Mouse (Mus musculus): Measurements from ENCODE around the gene Pycr2. TPM values are rescaled to one million over a fixed set of nuclear protein-coding genes. Genes with fewer than 3 reads are reported as not detected.

Pycr2 gene
- 64.2 and 81.2 TPM in 2 replicates for total RNA-seq (2014; rRNA removed)
- polyA plus RNA-seq (2015; fragmentation: Nextera tagmentation; extraction: Ambion mirVana): 68.4 and 70.5 TPM in 2 replicates

- Histone ChIP-seq H3K9me3 (ENCODE audit: low read length) (no peaks in the 10 kb centered on the region), H3K4me2 (ENCODE audit: low read depth) (peak within 1 kb of the TSS; percentile 85), H3K27ac (ENCODE audit: low read depth, low read length) (peak within 1 kb of the TSS; percentile 89), H3K4me3 (ENCODE audit: low read depth, low read length) (peak within 1 kb of the TSS; percentile 90), H3K4me1 (ENCODE audit: insufficient read depth) (peaks cover 11% of the 10 kb centered on the region), H3K9ac (peak within 1 kb of the TSS; percentile 94), H3K36me3 (ENCODE audit: insufficient read depth) (peaks cover 30% of the 10 kb centered on the region), H3K27me3 (ENCODE audit: insufficient read depth, low read length) (no peaks in the 10 kb centered on the region; the same call in 1 of the 2 replicates)
- ATAC-seq: peak; percentile 100
- no peak; the same call in 1 of the 2 replicates for TF ChIP-seq CTCF (IDR thresholded peaks at IDR 0.05; ENCODE audit: low read depth)
- WGBS: 1% methylated on average over 52 of the region's 52 CpGs
- peak; percentile 97 for DNase-seq
Measured at GRCm38 (mm10) chr1:180904039-180904814, at the start of gene Pycr2. Gene Pycr2, plus strand, starts transcription at chr1:180904293.

GRCm38 (mm10) chr1:180858763-180859162 is 45.3 kb upstream of the Pycr2 start:
- Histone ChIP-seq H3K36me3 (ENCODE audit: insufficient read depth) (peaks cover 62% of the 10 kb centered on the region), H3K27ac (ENCODE audit: low read depth, low read length) (no peak overlapping the region), H3K27me3 (ENCODE audit: insufficient read depth, low read length) (no peaks in the 10 kb centered on the region), H3K9me3 (ENCODE audit: low read length) (no peaks in the 10 kb centered on the region), H3K4me3 (ENCODE audit: low read depth, low read length) (no peak overlapping the region), H3K9ac (no peak overlapping the region), H3K4me2 (ENCODE audit: low read depth) (no peak overlapping the region), H3K4me1 (ENCODE audit: insufficient read depth) (no peaks in the 10 kb centered on the region)
- ATAC-seq (no peak), DNase-seq (no peak)
- TF ChIP-seq CTCF (IDR thresholded peaks at IDR 0.05; ENCODE audit: low read depth): no peak

- peaks cover 70% of the 10 kb centered on the region for H3K36me3 ChIP-seq (ENCODE audit: insufficient read depth)
- H3K4me3 ChIP-seq (ENCODE audit: low read depth, low read length): no peak overlapping the region
- DNase-seq (no peak), ATAC-seq (no peak)
- no peaks in the 10 kb centered on the region for H3K27me3 ChIP-seq (ENCODE audit: insufficient read depth, low read length)
- no peaks in the 10 kb centered on the region for H3K9me3 ChIP-seq (ENCODE audit: low read length)
- H3K9ac ChIP-seq: no peak overlapping the region
- 91% methylated on average over 6 of the region's 6 CpGs for WGBS
- no peak overlapping the region for H3K4me2 ChIP-seq (ENCODE audit: low read depth)
- TF ChIP-seq CTCF (IDR thresholded peaks at IDR 0.05; ENCODE audit: low read depth): no peak
- H3K27ac ChIP-seq (ENCODE audit: low read depth, low read length): no peak overlapping the region
- no peaks in the 10 kb centered on the region for H3K4me1 ChIP-seq (ENCODE audit: insufficient read depth)
Measured at GRCm38 (mm10) chr1:180860030-180860429, 44.1 kb upstream of the Pycr2 start.

- H3K36me3 ChIP-seq (ENCODE audit: insufficient read depth): peaks cover 88% of the 10 kb centered on the region
- DNase-seq: peak; percentile 66
- H3K4me1 ChIP-seq (ENCODE audit: insufficient read depth): no peaks in the 10 kb centered on the region
- H3K9me3 ChIP-seq (ENCODE audit: low read length): no peaks in the 10 kb centered on the region
- H3K4me3 ChIP-seq (ENCODE audit: low read depth, low read length): no peak overlapping the region
- peak; percentile 67; the same call in 1 of the 2 replicates for ATAC-seq
- TF ChIP-seq CTCF (IDR thresholded peaks at IDR 0.05; ENCODE audit: low read depth): peak; percentile 83
- H3K27me3 ChIP-seq (ENCODE audit: insufficient read depth, low read length): no peaks in the 10 kb centered on the region
- no peak overlapping the region for H3K27ac ChIP-seq (ENCODE audit: low read depth, low read length)
- no peak overlapping the region for H3K4me2 ChIP-seq (ENCODE audit: low read depth)
- no peak overlapping the region for H3K9ac ChIP-seq
- WGBS: 14% methylated on average over 1 of the region's 1 CpGs
Measured at GRCm38 (mm10) chr1:180863606-180864005, 40.5 kb upstream of the Pycr2 start.

- TF ChIP-seq CTCF (IDR thresholded peaks at IDR 0.05; ENCODE audit: low read depth): no peak
- no peaks in the 10 kb centered on the region for H3K27me3 ChIP-seq (ENCODE audit: insufficient read depth, low read length)
- H3K4me2 ChIP-seq (ENCODE audit: low read depth): no peak overlapping the region
- H3K4me1 ChIP-seq (ENCODE audit: insufficient read depth): no peaks in the 10 kb centered on the region
- DNase-seq (no peak), ATAC-seq (no peak)
- H3K27ac ChIP-seq (ENCODE audit: low read depth, low read length): no peak overlapping the region
- H3K4me3 ChIP-seq (ENCODE audit: low read depth, low read length): no peak overlapping the region
- H3K9me3 ChIP-seq (ENCODE audit: low read length): no peaks in the 10 kb centered on the region
- H3K9ac ChIP-seq: no peak overlapping the region
- 83% methylated on average over 7 of the region's 7 CpGs for WGBS
- H3K36me3 ChIP-seq (ENCODE audit: insufficient read depth): peaks cover 67% of the 10 kb centered on the region
Measured at GRCm38 (mm10) chr1:180866001-180866400, 38.1 kb upstream of the Pycr2 start.

- Histone ChIP-seq H3K4me2 (ENCODE audit: low read depth) (no peak overlapping the region), H3K4me1 (ENCODE audit: insufficient read depth) (no peaks in the 10 kb centered on the region), H3K36me3 (ENCODE audit: insufficient read depth) (peaks cover 35% of the 10 kb centered on the region), H3K4me3 (ENCODE audit: low read depth, low read length) (no peak overlapping the region), H3K9me3 (ENCODE audit: low read length) (no peaks in the 10 kb centered on the region), H3K27me3 (ENCODE audit: insufficient read depth, low read length) (no peaks in the 10 kb centered on the region), H3K27ac (ENCODE audit: low read depth, low read length) (no peak overlapping the region), H3K9ac (no peak overlapping the region)
- DNase-seq: no peak
- TF ChIP-seq CTCF (IDR thresholded peaks at IDR 0.05; ENCODE audit: low read depth): no peak
- WGBS: 76% methylated on average over 13 of the region's 13 CpGs
- no peak for ATAC-seq
Measured at GRCm38 (mm10) chr1:180870122-180870650, 33.9 kb upstream of the Pycr2 start.

- no peak overlapping the region for H3K4me3 ChIP-seq (ENCODE audit: low read depth, low read length)
- no peak overlapping the region for H3K4me2 ChIP-seq (ENCODE audit: low read depth)
- TF ChIP-seq CTCF (IDR thresholded peaks at IDR 0.05; ENCODE audit: low read depth): peak; percentile 64
- H3K9me3 ChIP-seq (ENCODE audit: low read length): 0 out of 2 replicates have a peak, but pooled peaks cover 5% of the 10 kb centered on the region
- no peak overlapping the region for H3K27ac ChIP-seq (ENCODE audit: low read depth, low read length)
- WGBS: 16% methylated on average over 9 of the region's 9 CpGs
- no peaks in the 10 kb centered on the region for H3K36me3 ChIP-seq (ENCODE audit: insufficient read depth)
- peak; percentile 38 for DNase-seq
- peak; percentile 34; the same call in 1 of the 2 replicates for ATAC-seq
- no peaks in the 10 kb centered on the region for H3K4me1 ChIP-seq (ENCODE audit: insufficient read depth)
- no peak overlapping the region for H3K9ac ChIP-seq
- no peaks in the 10 kb centered on the region for H3K27me3 ChIP-seq (ENCODE audit: insufficient read depth, low read length)
Measured at GRCm38 (mm10) chr1:180873861-180874484, 30.1 kb upstream of the Pycr2 start.
